Mouse (Mus musculus) neutrophil, adult 5-6 weeks (primary cell): ENCODE measurements around the gene Lcorl. TPM values are rescaled to one million over a fixed set of nuclear protein-coding genes. Genes with fewer than 3 reads are reported as not detected.
A peak's percentile ranks its signal among the peaks of the same experiment; 100 is the strongest.

ENCODE experiments used
- ATAC-seq: fragments of 151-379, 151-347 bp; 2 replicates; pipeline ENCODE4 v1.8.0; 2017; ENCODE audit warnings: mild to moderate bottlenecking, moderate TSS enrichment; ENCODE audit not compliant: insufficient number of reproducible peaks, poor library complexity, low FRiP score, severe bottlenecking; ENCODE audit errors: extremely low read depth
- total RNA-seq: library from RNA; stranded (forward); fragments of 200-1000 nt; gene quantifications from 2 replicates; pipeline ENCODE4 v1.2.3, GENCODE M21; 2017

The Lcorl gene
- total RNA-seq: 30.6 and 32.7 TPM in 2 replicates

DNA sequence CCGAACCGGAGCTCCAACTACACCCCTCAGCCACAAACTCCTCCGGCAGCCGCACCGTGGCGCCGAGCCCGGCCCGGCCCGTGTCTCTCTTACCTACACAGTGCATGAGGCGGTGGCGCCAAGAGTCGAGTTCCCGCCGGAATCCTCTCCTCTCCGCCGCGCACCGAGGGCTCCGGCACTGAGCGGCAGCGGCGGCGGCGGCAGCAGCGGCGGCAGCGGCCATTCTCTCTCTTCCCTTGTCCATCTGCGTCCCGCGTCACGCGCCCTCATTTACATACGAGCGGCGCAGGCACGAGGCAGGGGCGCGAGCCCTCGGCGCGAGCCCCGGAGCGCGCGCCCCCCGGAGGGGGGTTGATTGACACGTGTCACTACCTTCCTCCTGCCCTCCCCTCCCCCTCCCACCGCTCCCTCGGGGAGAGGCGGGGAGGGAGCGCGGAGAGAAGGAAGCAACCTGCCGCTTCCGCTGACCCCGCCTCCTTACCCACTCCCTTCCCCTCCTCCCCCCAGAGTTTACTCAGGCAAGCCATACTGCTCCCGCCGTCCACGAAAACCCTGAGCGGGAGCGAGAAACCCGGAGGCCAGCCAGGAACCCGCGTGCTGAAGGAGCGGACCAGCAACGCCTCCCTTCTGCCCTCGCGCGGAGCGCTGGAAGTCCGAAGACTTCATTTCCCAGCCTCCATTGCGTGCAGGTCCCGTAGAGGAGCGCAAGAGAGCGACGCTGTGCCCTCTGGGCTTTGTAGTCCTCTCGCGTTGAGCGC, at the start of gene Lcorl:
Gene Lcorl, minus strand, starts transcription at position 362 of the 758 bp plus-strand sequence.
- peak; percentile 87 for ATAC-seq

DNA sequence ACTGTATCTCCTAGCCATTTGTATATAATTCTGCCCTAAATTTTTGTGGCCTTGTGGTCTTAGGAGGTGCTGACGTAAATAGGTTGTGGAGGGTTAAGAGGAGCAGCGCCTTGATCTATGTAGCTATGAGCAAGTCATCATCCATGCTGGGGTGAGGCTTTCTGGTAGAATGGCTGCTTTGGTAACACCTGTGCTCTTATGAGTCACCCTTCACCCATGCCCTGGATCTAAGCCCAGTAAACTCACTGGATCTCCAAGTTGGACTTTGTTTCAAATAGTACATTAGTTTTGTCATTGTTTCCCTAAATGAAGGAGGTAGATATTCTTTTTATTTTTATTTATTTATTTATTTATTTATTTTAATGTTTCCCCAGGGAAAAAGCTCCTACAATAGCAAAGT, 47.3 kb upstream of the Lcorl start:
- ATAC-seq: no peak

DNA sequence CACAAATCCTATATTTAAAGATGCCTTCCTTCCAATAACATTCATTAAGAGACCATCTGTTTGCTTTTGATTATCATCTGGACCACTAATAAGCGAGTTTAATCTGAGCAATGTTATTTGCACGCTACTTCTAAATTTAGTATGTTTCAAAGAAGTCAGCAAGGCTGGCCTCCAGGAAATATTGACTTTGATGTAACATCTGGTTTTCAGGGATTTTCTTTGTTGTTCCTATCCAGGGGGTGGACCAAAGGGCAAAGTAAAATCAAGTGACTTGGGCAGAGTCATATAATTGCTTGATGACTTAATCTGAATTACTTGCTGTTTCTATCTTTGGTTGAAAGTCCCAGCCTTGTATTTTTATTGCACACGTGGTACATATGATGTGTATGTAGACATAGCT, 45.8 kb upstream of the Lcorl start:
- no peak for ATAC-seq

DNA sequence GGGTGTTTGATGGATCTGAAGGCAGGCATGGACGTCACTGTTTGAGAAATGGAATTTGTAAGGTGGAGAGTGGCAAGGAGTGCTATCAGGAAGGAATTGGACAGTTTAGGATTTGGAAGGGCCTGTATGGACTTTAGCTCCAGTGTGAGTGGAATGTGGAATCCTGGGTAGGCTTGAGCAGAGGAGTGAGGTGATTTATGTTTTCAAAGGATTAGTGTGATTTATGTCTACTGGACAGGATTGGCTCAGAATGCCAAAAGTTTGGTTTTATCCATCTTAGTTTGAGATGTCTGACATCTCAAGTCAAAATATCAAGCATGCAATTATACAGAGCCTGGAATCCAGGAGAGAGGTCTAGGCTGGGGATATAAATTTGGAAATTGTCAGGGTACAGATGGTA, 37.9 kb upstream of the Lcorl start:
- no peak for ATAC-seq

DNA sequence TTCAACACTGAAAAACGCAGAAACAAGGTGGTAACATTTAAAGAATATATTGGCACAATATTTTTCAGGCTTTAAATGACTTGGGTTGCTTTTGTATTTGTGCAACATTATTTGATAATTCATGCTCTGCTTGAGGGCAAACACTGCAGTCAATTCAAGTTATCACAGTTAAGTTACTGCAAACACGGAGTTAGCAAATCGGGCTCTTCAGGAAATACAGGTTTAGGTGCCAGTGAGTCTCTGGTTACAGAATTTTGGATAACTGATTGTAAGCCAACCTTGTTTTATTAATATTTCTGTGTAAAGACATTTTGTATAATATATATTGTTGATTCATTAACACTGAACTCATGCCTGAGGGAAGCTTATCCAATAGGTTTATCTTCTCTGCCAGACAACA, 36.3 kb upstream of the Lcorl start:
- no peak for ATAC-seq

DNA sequence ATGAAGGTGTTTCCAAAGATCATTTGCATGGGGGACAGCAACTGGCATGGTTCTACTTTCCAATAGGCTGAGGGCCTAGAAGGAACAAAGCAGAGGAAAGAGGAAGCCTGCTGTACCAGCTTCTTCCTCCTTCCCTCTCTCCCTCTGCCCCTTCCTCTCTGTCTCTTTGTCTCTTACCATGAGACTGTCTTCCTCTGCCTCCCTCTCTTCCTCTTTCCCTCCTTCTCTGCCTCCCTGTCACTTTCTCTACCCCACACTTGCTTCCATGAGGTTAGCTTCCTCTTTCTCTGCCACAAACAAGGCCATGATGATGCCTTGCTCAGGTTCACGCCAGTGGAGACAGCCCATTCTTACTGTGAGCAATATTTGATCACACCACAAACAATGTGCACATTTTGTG, 18.9 kb upstream of the Lcorl start:
- ATAC-seq: no peak

DNA sequence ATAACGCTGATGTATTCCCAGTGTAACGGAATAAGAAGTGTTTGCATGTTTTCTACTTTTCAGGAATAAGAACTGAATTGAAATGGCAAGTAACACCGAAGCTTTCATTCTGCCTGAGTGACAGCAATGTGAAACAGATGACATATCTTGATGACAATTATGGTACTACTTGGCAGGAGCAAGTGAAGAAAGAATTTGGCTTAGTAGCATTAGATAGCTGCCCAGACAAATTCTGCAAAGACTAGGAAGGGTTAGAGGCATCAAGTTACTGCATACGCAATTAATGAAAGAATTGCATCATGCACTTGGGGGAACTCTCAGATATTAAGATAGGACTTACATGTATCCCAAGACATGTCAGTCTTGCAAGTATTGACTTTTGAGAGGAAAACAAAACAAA, 18.1 kb upstream of the Lcorl start:
- ATAC-seq: no peak

DNA sequence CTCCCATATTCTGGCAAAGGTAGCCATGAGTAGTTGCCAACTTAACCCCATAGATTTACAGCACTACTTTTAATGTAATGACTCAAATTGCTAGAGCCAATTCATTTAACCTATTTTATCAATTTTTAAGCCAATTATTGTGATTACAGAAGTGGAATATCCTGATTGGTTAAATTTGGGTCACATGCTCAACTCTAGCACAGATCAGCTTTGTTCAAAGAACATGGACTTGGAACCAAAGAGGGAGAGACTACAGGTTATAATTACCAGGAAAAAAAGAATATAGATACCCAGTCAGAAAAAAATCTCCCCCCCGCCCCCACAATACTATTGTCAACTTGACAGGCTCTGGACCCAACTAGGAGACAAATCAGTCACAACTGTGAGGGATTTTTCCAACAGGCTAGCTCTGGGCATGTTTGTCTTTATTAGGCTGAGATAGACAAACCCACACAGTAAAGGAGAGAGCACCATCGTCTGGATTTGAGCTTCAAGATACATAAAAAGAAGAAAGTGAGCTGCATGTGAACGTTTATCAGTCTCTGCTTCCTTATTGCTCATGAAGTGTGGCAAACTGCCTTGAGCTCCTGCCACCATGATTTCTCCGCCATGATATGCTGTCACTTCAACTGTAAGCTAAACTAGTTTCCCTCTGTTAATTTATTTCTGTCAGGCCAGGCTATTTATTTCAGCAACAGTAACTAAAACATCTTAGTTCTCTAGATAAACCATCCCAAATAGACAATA, 17.0 kb upstream of the Lcorl start:
- ATAC-seq: no peak

DNA sequence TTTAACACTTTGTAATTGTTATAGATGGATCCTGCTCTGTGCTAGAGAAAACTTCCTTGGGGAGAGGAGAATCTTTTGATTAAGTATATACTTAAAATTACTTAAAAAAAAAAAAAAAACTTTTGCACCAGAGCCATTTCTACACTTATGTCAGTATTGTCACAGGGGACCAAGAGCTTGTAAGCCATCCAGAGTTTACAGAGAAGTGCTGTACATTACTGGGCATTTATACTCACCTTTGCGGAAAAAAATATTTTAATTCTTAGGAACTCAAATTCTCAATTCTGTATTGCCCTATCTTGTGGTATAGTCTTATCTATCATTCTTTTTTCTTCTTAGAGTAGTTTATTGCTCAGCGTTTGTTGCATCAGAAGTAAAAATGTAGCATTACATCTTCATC, 953 bp upstream of the Lcorl start:
- no peak for ATAC-seq

DNA sequence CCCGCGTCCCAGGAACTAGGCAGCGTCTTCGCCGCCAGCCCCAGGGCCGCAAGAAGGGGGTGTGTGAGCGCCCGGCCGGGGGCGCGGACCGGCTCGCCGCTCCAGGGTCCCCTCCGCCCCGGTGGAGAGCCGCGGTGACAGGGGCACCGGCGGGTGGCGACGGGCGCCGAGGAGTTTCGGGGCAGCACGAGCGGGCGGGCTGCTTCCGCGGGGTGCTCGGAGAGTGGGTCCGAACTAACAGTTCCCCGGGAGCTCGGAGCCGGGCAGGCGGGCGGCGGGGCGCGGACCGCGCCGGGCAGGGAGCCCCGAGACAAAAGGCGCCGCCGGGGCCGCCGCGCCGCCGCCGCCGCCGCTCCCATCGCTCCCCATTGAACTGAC, 550 bp downstream of the Lcorl start:
- ATAC-seq: no peak

DNA sequence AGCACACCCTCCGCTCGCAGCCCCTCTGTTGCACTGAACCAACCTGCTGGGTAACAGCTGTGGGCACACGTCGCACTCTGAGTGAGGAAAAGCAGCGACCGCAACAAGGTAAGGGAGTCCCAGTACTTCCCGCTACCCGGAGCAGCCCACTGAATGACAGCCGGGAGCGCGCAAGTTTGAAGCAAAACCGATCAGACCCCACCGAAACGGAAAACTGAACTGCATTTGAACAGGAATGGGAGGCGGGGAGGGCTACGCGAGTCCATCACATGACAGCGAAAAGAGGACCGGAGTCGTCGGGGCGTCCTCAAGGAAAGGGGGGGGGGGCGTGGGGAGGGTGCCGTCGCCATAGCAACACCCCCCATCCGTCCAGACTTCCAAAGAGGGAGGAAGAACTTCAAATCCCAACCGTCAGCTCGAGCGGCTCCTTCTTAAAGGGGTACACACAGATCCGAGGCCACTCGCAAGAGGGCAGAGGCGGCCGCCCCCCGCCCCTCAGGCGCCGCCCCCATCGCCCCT, 1.1 kb downstream of the Lcorl start:
- peak; percentile 7; the same call in 1 of the 2 replicates for ATAC-seq

DNA sequence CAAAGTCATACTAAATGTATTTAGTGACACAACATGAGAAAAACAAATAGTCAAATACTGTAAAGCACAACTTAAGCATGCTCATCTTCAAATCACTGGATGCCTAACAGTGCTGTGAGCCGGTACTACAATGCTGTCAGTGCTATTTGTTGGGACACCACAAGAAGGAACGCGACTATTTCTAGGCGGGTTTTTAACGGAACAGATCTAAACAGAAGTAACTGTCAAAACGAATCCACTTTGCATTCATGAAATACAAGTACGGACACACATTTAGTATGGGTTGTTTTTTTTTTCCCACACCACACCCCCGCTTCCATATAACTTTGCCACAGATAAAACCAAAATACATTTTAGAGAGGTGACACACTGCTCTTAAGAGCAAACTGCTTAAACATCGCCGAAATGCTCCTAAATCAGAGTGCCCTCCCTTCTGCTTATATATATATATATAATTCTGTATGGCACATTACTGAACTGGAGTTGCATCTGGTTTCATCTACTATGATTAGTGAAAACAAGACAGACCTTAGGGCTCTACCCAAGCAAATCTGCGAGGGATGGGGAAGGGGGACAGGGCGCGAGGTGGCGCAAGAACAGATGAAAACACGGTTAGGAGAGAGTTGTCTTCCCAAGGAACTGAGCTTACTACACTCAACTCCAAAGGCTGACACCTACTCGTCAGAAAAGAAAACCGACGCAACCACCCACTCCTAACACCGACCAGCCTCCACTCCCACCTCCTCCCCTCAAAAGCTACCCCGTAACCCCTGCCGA, 1.7 kb downstream of the Lcorl start:
- no peak for ATAC-seq

DNA sequence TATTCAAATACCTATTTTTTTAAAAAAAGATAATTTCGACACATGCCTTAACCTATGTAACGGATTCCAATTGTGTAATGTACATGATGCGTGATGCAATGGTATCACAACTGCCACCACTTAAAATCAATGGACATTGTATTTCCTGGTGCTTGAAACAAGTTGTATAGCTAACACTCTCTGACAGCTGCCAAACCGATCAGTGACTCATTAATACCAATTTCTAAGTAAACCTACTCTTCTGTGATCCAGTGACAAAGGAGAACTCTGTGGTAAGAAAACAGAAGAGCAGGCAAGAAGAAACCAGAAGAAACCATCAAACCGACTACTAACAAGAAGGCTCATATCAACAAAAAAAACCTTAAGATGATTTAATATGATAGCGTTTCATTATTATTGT, 12.7 kb downstream of the Lcorl start:
- no peak for ATAC-seq

DNA sequence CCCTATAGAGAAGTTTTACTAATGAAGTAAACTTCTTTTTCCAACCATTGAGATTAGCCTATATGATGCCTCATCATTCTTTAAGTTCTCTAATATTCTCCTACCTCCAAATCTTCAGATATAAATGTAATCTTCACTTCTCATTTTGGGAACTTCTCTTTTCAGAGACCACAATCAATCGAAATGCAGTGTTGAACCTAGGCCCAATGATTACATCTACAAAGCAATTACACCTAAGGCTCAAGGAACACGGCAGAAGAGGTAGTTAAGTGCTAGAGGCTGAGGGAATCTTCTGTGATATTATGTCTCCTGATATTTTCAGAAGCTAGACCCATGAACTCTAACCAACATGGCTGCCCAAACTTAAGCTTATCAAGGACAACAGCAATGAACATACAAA, 22.3 kb downstream of the Lcorl start:
- ATAC-seq: no peak

DNA sequence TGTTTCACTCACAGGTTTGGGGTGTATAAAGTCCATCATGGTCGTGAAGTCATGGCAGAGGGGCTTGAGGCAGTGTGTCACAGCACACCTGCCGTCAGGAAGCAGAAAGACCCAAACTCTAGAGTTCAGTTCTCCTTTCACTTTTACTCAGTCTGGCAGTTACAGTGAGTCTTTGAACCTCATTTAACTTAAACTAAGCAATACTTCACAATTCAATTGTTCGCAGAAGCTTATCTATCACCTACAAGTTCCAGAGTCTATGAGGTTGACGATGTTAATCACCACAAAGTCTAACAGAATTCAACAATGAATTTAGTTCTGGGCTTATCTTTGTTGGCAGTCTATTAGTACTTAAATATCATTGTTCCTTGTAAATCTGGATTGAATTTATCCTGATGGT, 45.9 kb downstream of the Lcorl start:
- no peak for ATAC-seq

DNA sequence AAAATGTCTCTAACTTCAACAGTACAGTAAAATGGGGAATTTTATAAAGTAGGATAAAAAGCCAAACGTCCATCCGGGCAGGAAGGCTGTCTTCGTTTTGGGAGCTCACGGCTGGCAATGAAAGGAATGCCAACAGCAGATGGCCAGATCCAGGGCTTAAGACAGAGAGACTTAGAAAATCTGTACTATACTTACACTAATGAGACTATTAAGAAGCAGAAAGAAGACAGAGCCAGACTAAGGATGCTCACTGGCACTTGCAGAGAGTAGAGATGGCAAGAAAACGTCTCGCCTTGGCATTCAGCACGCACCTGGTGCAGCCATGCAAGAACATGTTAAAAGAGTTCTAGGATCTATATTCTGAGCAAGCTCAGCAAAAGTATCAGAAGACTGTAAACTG, 65.6 kb downstream of the Lcorl start:
- ATAC-seq: no peak

DNA sequence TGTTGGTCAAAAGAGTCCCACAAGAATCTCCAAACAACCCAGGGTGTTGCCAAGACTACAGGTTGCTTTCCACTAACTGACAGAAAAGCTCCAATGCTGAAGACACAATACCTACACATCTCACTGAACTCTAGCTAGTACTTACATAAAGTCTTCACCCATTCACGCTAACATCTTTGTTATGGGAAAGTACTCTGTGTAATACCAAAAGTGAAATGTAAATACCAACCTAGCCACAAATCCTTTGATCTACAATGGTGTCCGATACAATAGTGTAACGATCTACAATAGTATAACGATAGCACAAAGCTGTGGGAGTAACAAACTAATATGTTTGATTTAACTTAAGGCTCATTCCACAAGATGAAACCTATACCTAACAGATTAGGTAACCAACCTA, 67.2 kb downstream of the Lcorl start:
- ATAC-seq: no peak

DNA sequence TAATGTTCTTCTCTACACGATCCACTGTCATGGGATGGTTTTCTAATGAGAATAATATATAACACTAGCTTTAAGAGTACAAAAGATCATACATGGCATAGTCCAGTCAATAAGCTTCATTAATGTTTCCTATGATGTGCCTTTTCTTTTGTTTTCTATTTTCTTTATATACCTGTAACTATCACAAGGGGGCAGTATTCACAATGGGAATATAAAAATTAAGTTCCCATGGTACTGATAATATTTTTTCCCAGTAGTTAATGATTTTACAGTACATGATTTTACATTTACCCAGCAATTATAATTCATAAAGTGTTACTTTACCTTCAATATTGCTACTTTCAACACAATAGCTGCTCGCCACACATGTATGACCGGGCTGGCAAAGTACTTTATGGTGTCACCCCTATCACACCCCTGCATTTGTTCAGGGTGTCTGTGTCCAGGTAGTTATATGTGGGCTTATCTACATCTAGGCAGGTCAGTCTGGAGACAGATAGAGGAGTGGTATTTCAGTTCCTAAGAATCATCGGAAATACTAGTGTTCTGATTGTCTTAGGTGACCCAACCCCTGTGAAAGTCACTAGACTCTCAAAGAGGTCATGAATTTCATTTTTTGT, 99.8 kb downstream of the Lcorl start:
- ATAC-seq: no peak

DNA sequence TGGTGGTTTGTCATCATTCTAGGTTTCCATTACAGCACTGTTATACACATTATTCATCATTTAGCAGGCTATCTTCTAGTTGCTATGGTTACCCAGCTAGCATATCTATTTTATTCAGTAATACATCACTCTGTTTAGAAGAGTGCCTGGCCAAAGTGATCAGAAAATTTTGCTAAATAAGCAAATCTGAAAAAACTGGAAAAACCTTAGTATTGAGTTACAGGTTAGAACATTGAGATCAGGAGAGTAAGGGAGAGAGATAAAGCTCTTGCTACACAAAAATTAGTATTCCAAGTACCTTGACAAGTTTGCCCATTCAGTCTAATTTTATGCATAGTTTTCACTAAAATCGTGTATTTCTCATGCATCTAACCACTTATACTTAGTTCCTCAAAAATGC, 119.5 kb downstream of the Lcorl start:
- no peak for ATAC-seq
